Mouse (Mus musculus) 3134 (cell line): ENCODE data around the gene Eri3.

Source experiments
- DNase-seq: peaks from one replicate; pipeline ENCODE4 v3.0.0-alpha.2; 2011; ENCODE audit warnings: low spot score; ENCODE audit not compliant: insufficient read length; ENCODE audit errors: extremely low read depth

Gene Eri3

DNA sequence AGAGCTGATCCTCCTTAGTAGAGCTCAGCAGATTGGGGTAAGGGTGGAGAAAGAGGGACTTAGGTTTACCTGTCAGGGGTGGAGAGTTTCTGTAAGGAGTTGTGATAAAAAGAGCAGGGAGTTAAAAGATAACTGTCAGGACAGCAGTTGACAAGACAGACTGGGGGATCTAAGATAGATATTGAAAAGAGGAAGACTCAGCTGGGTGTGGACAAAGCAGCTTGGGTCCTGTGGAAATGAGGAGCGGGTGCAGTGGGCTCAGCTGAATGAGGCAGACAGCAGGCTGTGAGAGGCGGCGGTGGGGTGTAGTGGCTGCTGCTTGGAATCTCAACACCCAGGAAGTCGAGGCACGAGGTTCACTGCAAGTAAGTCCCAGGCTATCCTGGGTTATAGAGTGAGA is 72.1 kb downstream of the Eri3 start:
- DNase-seq = no peak

DNA sequence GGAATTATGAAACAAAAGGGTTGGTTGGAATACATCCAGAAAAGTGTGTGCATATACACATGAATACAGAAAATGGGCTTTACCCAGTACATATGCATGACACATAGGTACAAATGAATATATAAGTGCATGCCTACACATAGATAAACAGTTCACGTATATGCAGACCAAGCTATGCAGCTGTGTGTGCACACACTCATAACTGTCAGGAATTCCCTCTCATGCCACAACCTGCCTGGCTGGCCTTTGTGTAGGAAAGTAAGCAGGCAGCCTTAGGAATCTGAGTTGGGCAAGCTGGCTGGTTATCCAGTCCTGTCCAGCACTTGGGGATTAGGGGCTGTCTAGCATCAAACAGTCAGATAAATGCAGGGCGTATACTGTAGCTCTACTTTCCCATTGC is 72.9 kb downstream of the Eri3 start:
- no peak for DNase-seq

DNA sequence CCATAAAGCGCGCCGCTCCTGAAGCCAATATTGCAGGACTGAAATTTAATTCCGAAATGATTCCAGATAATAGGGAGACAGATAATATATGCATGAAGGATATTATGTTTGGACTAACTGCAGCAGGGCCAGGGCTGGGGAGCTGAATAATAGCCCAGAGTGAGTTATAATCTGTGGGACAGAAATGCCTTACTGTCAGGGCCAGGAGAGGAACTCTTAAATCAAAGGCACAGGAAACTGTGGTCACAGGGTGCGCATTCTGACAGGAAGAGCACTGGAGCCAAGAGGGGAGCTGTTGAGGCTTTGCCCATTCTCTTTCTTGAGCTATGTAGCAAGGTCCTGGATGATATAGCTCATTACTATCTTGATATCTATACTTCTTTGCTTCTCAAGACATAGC is 74.5 kb downstream of the Eri3 start:
- no peak for DNase-seq

- DNase-seq = no peak
Measured at GRCm38 (mm10) chr4:117628464-117628863, 78.3 kb downstream of the Eri3 start.

- DNase-seq = no peak
Measured at GRCm38 (mm10) chr4:117630053-117630670, 80.0 kb downstream of the Eri3 start.

- DNase-seq = no peak
Measured at GRCm38 (mm10) chr4:117633527-117633926, 83.4 kb downstream of the Eri3 start.

DNA sequence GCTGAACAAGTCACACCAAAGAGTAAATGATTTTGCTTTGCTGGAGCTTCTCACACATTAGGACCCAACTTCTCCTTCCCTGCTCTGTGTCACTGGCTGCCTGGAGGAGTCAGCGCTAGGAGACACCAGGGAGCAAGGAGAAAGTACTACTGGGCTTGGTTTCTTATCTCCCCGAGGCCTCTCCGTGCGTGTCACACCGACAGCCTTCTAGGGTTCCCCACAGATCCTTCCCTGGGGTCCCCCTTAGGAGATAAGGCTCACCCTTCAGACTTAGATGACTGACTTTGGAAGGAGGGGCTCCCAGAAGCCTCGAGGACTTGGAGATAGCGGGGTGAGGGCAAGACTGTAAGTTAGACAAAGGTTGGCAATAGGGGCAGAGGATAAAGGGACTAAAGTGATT is 84.5 kb downstream of the Eri3 start:
- no peak for DNase-seq

- no peak for DNase-seq
Measured at GRCm38 (mm10) chr4:117636152-117636551, 86.0 kb downstream of the Eri3 start.

DNA sequence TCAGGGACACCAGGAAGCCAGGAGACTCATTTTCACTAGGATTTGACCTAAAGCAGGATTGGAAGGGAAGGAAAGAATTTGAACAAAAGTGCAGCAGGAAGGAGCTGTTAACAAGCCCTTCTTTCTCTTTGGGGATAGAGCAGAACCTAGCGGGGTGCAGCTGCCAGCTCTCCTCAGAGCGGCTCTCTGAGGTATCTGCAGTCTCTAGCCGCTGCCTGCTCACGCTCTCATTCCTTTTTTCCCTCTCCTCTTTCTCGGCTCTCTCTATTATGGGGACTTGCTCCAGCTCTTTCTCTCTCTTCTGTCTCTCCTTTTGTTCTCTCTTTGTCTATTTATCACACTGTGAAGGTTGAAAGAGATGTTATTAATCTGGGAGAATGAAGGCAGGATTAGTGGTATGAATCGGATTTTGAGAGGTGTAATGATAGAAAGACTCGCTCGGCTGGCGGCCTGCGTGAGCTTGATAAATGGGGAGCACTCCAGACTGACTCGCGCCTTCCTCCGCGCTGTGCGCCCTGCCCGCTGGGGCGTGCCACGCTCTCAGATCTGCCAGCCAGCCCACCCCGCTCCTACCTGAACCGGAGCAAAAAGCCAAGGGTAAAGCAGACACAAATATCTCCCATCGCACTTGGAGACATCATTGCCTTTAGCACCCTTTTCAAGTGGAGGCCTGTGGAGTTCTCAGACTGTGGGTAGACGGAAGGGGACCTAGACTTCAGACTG is 86.9 kb downstream of the Eri3 start:
- no peak for DNase-seq

- no peak for DNase-seq
Measured at GRCm38 (mm10) chr4:117640925-117641703, 90.9 kb downstream of the Eri3 start.

GRCm38 (mm10) chr4:117641804-117642203 is 91.6 kb downstream of the Eri3 start:
- DNase-seq = no peak

- no peak for DNase-seq
Measured at GRCm38 (mm10) chr4:117645031-117645435, 94.9 kb downstream of the Eri3 start.

DNA sequence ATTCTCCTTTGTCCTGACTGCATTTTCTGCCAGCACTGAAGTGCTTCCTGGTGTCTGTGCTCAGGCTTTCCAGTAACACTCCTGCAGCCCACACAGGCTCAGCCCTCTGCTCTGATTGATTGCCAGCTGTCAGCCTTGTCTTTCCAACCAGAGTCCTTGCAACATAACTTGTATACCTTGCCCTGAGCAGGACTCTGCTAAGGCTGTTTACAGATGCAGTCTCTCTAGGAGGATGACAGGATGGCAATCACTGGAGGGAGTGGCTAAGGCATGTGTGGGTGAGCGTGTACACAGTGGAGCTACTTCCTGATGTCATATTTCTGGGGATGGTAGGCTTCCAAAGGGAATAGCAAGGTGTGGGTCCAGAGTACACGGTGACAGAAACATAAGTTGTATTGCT is 95.7 kb downstream of the Eri3 start:
- no peak for DNase-seq

- no peak for DNase-seq
Measured at GRCm38 (mm10) chr4:117646496-117646895, 96.3 kb downstream of the Eri3 start.

GRCm38 (mm10) chr4:117646926-117647755 is 97.0 kb downstream of the Eri3 start:
- DNase-seq = no peak

DNA sequence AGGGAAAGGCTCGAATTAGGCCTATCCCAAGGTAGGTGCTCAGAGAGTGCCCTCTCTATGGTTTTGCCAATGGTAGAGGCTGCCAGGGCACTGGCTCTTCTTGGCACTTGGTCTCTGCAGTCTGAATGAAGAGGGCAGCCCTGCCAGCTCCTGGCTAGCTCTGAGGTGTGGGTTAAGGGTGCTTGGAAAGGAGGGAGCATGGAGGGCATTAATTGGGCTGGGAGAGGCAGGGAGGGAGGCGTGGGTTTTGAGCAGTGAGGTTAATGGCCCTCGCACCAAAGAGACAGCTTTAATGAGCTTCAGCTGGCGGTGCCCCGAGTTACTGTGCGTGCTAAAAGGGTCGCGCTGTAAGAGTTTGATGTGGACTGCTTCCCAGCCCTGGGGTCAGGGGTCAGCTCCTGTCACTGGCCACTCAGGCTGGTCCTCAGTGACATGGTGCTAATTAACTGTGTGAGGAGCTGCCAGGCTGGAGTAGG is 101.5 kb downstream of the Eri3 start:
- DNase-seq = no peak

GRCm38 (mm10) chr4:117652727-117653126 is 102.6 kb downstream of the Eri3 start:
- DNase-seq = no peak

DNA sequence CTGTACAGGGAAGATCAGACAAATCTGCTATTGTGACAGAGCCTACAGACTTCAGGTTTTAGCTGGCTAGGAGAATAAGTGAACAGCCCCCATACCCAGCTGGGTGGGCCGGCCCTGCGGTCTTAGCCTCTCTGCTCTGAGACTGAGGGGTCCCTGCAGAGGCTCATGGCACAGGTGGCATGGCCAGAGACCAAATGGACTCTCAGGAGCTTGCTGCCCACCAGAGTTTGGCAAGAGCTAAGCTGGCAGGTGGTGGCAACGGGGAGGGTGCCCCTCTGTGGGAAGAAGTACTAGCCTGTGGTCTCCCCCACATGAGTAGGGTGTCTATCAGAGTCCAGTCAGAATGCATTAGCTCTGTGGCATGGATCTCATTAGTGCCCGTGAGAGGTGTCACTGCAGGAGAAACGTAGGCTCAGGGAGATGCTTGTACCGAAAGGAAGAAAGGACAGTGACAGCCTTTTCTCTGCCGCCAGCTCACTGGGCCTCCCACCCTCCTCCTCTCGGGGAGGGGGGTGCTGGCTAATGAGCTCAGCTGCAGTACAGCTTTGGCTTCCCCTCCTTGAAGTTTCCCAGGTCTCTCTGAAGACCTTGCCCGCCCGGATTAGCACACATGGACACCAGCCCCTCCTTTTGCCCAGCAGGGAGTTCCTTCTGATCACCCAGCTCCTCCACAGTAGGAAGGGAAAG is 104.0 kb downstream of the Eri3 start:
- no peak for DNase-seq

GRCm38 (mm10) chr4:117654703-117655499 is 104.7 kb downstream of the Eri3 start:
- DNase-seq = no peak
